Mouse (Mus musculus) MEL (cell line): ENCODE measurements at regions not wholly inside any gene's neighbourhood (a gene's known extent, or its start where the extent isn't known, plus 50 kb on each side); places are given as distances from the start of the nearest gene placed in this dataset.

Experiments used
- CHD2 ChIP-seq: IDR thresholded peaks from 2 replicates; pipeline ENCODE4 v1.6.1; 2011; ENCODE audit warnings: low read length, improper control_type of control experiment
- CTCF ChIP-seq, 3 experiments: IDR thresholded peaks in 2 of 3; conservative IDR thresholded peaks in 1 of 3; 2 replicates each; pipeline ENCODE4 v1.5.1; 2011 to 2012; ENCODE audit warnings: low read length in 3 of 3, low read depth in 2 of 3, mild to moderate bottlenecking in 2 of 3, improper control_type of control experiment in 1 of 3, inconsistent platforms in 1 of 3, mixed read lengths in 1 of 3, moderate library complexity in 1 of 3; ENCODE audit not compliant: control insufficient read depth in 1 of 3, insufficient read depth in 1 of 3, poor library complexity in 1 of 3, severe bottlenecking in 1 of 3
- EP300 ChIP-seq, 2 experiments: IDR thresholded peaks; 2 replicates each; pipeline ENCODE4 v1.6.1; 2011; ENCODE audit warnings: improper control_type of control experiment in 2 of 2, low read length in 2 of 2, low read depth in 1 of 2, mild to moderate bottlenecking in 1 of 2
- ETS1 ChIP-seq: IDR thresholded peaks from 2 replicates; pipeline ENCODE4 v1.6.1; 2012; ENCODE audit warnings: low read depth, mild to moderate bottlenecking, inconsistent platforms, low read length, improper control_type of control experiment, moderate library complexity
- POLR2A ChIP-seq, 2 experiments: IDR thresholded peaks; 2 replicates each; pipeline ENCODE4 v1.6.1; 2011 to 2012; ENCODE audit warnings: low read length in 2 of 2, mild to moderate bottlenecking in 2 of 2, control low read depth in 1 of 2, improper control_type of control experiment in 1 of 2, low read depth in 1 of 2, moderate library complexity in 1 of 2; ENCODE audit not compliant: control insufficient read depth in 1 of 2, insufficient read depth in 1 of 2, poor library complexity in 1 of 2
- TAL1 ChIP-seq: IDR thresholded peaks from 2 replicates; pipeline ENCODE4 v1.6.1; 2012; ENCODE audit warnings: mild to moderate bottlenecking, inconsistent platforms, low read length, moderate library complexity, mixed read lengths
- TBP ChIP-seq: IDR thresholded peaks from 2 replicates; pipeline ENCODE4 v1.8.0; 2011; ENCODE audit warnings: low read depth, low read length, improper control_type of control experiment

- no peak for TF ChIP-seq TAL1
- no peak for TF ChIP-seq CHD2
- TF ChIP-seq CTCF (IDR thresholded peaks at IDR 0.05 in 2 of 3, conservative IDR thresholded peaks at IDR 0.05 in 1 of 3; ENCODE audit: control insufficient read depth in 1 of 3, insufficient read depth in 1 of 3, low read depth in 2 of 3, low read length in 3 of 3, poor library complexity in 1 of 3, severe bottlenecking in 1 of 3) = no peak
- TF ChIP-seq POLR2A (IDR thresholded peaks at IDR 0.05; ENCODE audit: control insufficient read depth in 1 of 2, insufficient read depth in 1 of 2, low read depth in 1 of 2, low read length in 2 of 2, poor library complexity in 1 of 2) = no peak
- TF ChIP-seq EP300 (IDR thresholded peaks at IDR 0.05; ENCODE audit: low read depth in 1 of 2, low read length in 2 of 2) = no peak
- TF ChIP-seq ETS1 = no peak
- no peak for TF ChIP-seq TBP
Observed at GRCm38 (mm10) chr3:8143016-8143415, 1466.9 kb downstream of the Zfp704 start.
